Mouse (Mus musculus) CD4-positive helper T cell, adult 2 months (primary cell): Measurements from ENCODE around the gene Tspyl4.
A peak's percentile ranks its signal among the peaks of the same experiment; 100 is the strongest.
"Not testable (repeated sequence)": the region's sequence is repeated elsewhere in the genome, so short reads cannot be mapped to it uniquely, and the experiment has no call there.

ENCODE experiments used
- DNase-seq: peaks from one replicate; pipeline ENCODE4 v3.0.0-alpha.2; 2012; ENCODE audit warnings: low read depth, missing footprints, low spot score

Gene Tspyl4

GRCm38 (mm10) chr10:34297299-34297979 is at the start of gene Tspyl4:
Gene Tspyl4 (plus strand): TSS chr10:34297442.
- peak; percentile 97 for DNase-seq

DNA sequence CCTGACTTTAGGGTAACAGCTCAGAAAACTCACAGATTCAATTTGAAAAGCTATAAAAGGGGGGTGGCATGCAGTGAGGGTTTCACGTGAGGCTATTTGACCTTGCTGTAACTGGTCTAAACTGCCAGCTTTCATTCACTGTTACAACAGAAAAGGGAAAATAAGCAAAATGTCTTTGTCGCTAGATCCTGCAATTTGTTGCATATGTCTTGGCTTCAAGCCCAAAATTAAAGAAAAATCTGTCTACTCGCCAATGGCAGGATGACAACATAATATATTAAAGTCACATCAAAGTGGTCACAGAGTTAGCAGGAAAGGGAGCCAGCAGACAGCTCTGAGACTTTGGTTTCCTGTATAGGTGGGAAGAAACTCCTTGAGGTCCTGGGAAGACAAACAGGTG is 49.5 kb upstream of the Tspyl4 start:
- no peak for DNase-seq

DNA sequence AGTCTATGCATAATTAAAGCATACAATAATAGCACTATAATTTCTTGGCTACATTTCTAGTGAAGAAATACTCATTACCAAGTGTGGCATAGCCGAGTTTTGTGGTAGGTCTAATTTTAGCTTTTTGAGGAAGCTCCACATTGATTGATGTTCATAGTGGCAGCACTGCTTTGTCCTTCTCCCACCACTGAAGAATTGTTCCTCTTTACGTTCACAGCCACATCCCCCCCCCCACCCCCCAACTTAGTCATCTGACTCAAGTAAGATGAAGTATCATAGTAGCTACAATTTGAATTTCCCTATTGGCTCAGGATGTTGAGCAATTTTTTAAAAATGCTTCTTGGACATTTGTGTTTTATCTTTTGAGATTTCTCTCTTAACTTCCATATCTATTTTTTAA is 47.6 kb upstream of the Tspyl4 start:
- no peak for DNase-seq

- not testable (repeated sequence) for DNase-seq
These were observed 44.4 kb upstream of the Tspyl4 start for GRCm38 (mm10) chr10:34252833-34253232.

- no peak for DNase-seq
These were observed 32.1 kb upstream of the Tspyl4 start for GRCm38 (mm10) chr10:34265106-34265505.

- DNase-seq: no peak
These were observed 29.8 kb upstream of the Tspyl4 start for GRCm38 (mm10) chr10:34267312-34268070.

DNA sequence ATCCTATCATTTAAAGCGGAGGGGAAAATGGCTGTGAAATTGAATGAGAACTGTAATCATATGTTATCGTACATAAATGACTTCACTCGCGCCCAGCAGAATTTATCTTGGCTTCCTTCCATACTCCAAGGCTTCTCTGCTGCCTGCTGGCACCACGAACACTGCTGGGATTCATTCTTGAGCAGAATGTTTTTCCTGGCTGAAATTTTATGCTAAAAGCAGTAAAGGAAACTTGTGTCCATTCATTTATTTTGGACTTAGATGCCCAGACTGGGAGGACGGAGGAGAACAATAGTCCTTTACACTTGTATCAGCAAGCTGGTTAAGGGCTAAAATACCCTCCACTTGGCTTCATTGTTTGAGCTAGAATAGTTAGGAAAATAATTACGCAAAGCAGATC is 25.6 kb upstream of the Tspyl4 start:
- DNase-seq: no peak

GRCm38 (mm10) chr10:34280591-34281175 is 16.6 kb upstream of the Tspyl4 start:
- DNase-seq: peak; percentile 77

DNA sequence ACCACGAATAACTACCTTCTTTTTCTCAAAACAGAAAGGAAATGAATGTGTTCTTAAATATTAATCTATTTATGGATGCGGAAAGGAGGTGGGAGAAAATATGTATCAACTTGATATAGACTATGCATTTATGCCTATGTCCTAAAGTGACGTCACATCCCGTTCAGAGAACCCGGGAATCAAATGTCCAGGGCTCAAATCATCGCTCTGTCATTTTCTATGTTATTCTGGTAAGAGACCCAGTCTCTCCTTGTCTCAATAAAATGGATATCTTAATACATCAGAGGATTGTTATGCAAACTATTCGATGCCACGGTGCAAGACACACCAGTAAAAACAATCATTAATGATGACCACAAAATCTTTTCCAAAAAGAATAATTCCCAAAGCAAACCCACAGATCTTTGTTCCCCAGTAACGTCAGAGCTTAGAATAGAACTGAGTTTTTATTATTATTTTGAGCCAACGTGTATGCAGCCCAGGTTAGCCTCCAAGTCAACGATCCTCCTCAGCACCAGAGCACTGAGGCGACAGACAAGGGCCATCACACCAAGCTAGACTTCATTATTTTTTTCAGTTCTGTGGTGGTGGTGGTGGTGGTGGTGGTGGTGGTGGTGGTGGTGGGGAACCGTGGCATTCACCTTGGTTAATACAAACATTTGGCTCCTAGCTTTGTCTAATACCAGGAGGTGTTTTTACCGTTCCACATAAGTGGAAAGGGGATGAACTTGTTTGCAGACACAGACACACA is 15.9 kb upstream of the Tspyl4 start:
- DNase-seq: no peak

- peak; percentile 98 for DNase-seq
These were observed 15.3 kb upstream of the Tspyl4 start, which contains the start of gene Tspyl1 for GRCm38 (mm10) chr10:34281962-34282388. Gene Tspyl1 (plus strand): TSS chr10:34282190.

DNA sequence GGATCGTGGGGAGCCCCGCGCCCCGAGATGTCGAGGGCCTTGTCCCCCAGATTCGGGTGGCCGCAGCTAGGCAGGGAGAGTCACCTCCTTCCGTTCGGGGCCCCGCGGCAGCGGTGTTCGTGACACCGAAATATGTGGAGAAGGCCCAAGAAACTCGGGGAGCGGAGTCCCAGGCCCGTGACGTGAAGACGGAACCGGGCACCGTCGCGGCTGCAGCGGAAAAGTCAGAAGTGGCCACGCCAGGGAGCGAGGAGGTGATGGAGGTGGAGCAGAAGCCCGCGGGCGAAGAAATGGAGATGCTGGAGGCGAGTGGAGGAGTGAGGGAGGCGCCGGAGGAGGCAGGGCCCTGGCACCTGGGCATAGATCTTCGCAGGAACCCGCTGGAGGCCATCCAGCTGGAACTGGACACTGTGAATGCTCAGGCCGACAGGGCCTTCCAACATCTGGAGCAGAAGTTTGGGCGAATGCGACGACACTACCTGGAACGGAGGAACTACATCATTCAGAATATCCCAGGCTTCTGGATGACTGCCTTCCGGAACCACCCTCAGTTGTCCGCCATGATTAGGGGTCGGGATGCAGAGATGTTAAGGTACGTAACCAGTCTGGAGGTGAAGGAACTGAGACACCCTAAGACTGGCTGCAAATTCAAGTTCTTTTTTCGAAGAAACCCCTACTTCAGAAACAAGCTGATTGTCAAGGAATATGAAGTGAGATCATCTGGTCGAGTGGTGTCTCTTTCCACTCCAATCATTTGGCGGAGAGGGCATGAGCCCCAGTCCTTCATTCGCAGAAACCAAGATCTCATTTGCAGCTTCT is 14.6 kb upstream of the Tspyl4 start:
- peak; percentile 54 for DNase-seq

- no peak for DNase-seq
These were observed 337 bp upstream of the Tspyl4 start for GRCm38 (mm10) chr10:34296911-34297298.

DNA sequence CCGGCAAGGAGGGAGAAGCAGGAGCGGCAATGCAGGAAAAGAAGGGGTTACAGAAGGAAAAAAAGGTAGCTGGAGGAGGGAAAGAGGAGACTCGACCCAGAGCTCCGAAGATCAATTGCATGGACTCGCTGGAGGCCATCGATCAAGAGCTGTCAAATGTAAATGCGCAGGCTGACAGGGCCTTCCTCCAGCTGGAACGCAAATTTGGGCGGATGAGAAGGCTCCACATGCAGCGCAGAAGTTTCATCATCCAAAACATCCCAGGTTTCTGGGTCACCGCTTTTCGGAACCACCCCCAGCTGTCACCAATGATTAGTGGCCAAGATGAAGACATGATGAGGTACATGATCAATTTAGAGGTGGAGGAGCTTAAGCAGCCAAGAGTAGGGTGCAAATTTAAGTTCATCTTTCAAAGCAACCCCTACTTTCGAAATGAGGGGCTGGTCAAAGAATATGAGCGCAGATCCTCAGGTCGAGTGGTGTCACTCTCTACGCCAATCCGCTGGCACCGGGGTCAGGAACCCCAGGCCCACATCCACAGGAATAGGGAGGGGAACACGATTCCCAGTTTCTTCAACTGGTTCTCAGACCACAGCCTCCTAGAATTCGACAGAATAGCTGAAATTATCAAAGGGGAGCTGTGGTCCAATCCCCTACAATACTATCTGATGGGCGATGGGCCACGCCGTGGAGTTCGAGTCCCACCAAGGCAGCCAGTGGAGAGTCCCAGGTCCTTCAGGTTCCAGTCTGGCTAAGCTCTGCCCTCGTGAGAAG is 925 bp downstream of the Tspyl4 start:
- DNase-seq: no peak

- no peak for DNase-seq
These were observed 3.1 kb downstream of the Tspyl4 start for GRCm38 (mm10) chr10:34300368-34300767.

DNA sequence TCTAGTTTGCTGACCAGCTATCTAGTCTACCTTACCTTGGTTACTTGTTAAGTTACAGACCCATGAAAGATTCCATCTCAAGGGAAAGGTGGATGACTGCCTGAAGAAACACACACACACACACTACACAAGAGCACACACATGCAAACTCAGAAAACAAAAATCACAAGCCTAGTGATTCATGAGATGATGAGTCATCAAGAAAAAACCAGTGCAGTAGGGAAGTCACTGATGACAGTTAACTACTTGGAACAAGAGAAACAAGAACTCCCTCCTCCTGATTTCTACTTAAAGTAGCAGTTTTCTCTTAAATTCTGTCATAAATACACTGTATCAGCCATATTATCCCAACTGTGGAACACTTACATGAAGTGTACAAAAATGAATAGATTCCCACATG is 9.8 kb downstream of the Tspyl4 start:
- DNase-seq: no peak

- no peak for DNase-seq
These were observed 12.9 kb downstream of the Tspyl4 start for GRCm38 (mm10) chr10:34309915-34310685.

- no peak for DNase-seq
These were observed 15.3 kb downstream of the Tspyl4 start for GRCm38 (mm10) chr10:34312536-34312935.

DNA sequence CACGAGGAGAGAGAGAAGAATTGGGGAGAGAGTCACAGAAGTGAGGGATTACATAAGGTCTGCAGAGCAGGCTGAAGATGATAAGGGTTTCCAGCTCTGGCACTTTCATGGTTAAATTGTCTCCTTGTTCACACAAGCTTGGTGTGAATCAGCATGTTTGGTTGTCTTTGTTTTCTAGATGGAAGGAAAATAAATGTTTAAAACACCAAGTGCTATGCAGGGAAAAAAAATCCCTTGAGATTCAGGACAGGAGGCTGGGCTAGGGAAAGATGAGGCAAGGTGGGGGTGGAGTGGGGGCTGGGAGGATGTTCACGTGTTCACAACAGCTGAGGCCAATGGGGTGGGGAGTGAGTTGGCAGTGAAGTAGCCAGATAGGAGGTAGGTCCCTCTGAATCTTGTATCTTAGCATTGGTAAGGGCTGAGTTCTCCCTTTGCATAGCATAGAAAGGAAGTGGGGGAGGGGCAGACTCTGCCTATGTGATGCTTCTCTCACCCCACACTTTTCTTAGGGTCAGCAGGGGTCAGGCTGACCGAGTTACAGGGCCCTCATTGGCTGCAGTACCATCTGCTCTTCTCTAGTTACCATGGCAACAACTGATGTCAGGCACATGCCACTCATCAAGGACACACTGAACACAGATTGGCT is 19.5 kb downstream of the Tspyl4 start:
- DNase-seq: no peak

GRCm38 (mm10) chr10:34317217-34317606 is 20.0 kb downstream of the Tspyl4 start:
- no peak for DNase-seq
